Mouse (Mus musculus) midbrain, postnatal 0 days (tissue): ENCODE measurements around the gene St3gal2. TPM values are rescaled to one million over a fixed set of nuclear protein-coding genes. Genes with fewer than 3 reads are reported as not detected.

Experiments
- microRNA-seq: library from miRNA; unstranded; fragments of <30 nt; microRNA quantifications from one replicate; pipeline ENCODE4, GENCODE M21; 2016; ENCODE audit warnings: borderline number of aligned reads
- polyA plus RNA-seq: library from polyadenylated mRNA; unstranded; fragments of >200 nt; fragmentation: Nextera tagmentation; extraction: Ambion mirVana; gene quantifications from 2 replicates; pipeline ENCODE4 v1.2.1, GENCODE M21; 2015
- total RNA-seq: library from RNA; depleted of rRNA; stranded (reverse); fragments of >200 nt; gene quantifications from 2 replicates; pipeline ENCODE4 v1.2.3, GENCODE M21; 2014; rRNA removed

St3gal2 gene
- total and polyA plus RNA-seq, 2 experiments from 2014 or later = 21.3 to 45.7 TPM

Small RNA genes lying within 50 kb of the gene (microRNA-seq; reads per million reads assigned to microRNA genes)
- gene Mir3473d = not detected

Other genes starting within 250 kb of the St3gal2 start
- 90.5 and 101 TPM in 2 replicates for gene Mtss1l, start 198.4 kb upstream of the St3gal2 start, total RNA-seq
- 35.2 and 37.7 TPM in 2 replicates for gene Mtss1l, start 198.4 kb upstream of the St3gal2 start, polyA plus RNA-seq
- gene Il34, start 114.0 kb upstream of the St3gal2 start, total RNA-seq = 5.4 and 5.8 TPM in 2 replicates
- 9.1 and 11.3 TPM in 2 replicates for gene Il34, start 114.0 kb upstream of the St3gal2 start, polyA plus RNA-seq
- 45.8 and 50.9 TPM in 2 replicates for gene Cog4, start 73.3 kb upstream of the St3gal2 start, total RNA-seq
- gene Cog4, start 73.3 kb upstream of the St3gal2 start, polyA plus RNA-seq = 51.0 and 53.9 TPM in 2 replicates
- gene Sf3b3, start 73.1 kb upstream of the St3gal2 start, total RNA-seq = 82.9 and 93.2 TPM in 2 replicates
- gene Sf3b3, start 73.1 kb upstream of the St3gal2 start, polyA plus RNA-seq = 59.8 and 65.0 TPM in 2 replicates
- 11.8 and 15.5 TPM in 2 replicates for gene Fuk, start 17.4 kb upstream of the St3gal2 start, total RNA-seq
- gene Fuk, start 17.4 kb upstream of the St3gal2 start, polyA plus RNA-seq = 3.5 and 4.4 TPM in 2 replicates
- gene Ddx19a, start 77.9 kb downstream of the St3gal2 start, total RNA-seq = 31.6 and 32.5 TPM in 2 replicates
- gene Ddx19a, start 77.9 kb downstream of the St3gal2 start, polyA plus RNA-seq = 12.3 and 13.4 TPM in 2 replicates
- gene Ddx19b, start 111.8 kb downstream of the St3gal2 start, total RNA-seq = 11.0 and 14.7 TPM in 2 replicates
- gene Ddx19b, start 111.8 kb downstream of the St3gal2 start, polyA plus RNA-seq = 5.0 and 5.2 TPM in 2 replicates
- 110 and 111 TPM in 2 replicates for gene Aars, start 113.2 kb downstream of the St3gal2 start, total RNA-seq
- 86.8 and 91.9 TPM in 2 replicates for gene Aars, start 113.2 kb downstream of the St3gal2 start, polyA plus RNA-seq
- not detected in 2 replicates for gene Exosc6, start 136.4 kb downstream of the St3gal2 start, total RNA-seq
- not detected in 2 replicates for gene Exosc6, start 136.4 kb downstream of the St3gal2 start, polyA plus RNA-seq
- gene Clec18a, start 172.5 kb downstream of the St3gal2 start, total RNA-seq = not detected in 2 replicates
- 0.10 and 0.39 TPM in 2 replicates for gene Clec18a, start 172.5 kb downstream of the St3gal2 start, polyA plus RNA-seq
- 19.3 and 19.5 TPM in 2 replicates for gene Pdpr, start 174.7 kb downstream of the St3gal2 start, total RNA-seq
- 6.7 and 9.5 TPM in 2 replicates for gene Pdpr, start 174.7 kb downstream of the St3gal2 start, polyA plus RNA-seq